Mouse (Mus musculus): ENCODE measurements around the gene Ptprq. TPM values are rescaled to one million over a fixed set of nuclear protein-coding genes. Genes with fewer than 3 reads are reported as not detected.

Ptprq gene
- total RNA-seq, 2 experiments from 2014 or later = 0.08 TPM; not detected in 1

- intact Hi-C loops (cut with DNase I) = no loop called here
- DNase-seq (ENCODE audit: low spot score in 2 of 2) = no peak
These were observed 223.4 kb downstream of the Ptprq start for GRCm38 (mm10) chr10:107496402-107496801.

- no peak for DNase-seq (ENCODE audit: low spot score in 2 of 2)
- intact Hi-C loops (cut with DNase I) = no loop called here
These were observed 225.3 kb downstream of the Ptprq start, which contains the start of gene Myf6 for GRCm38 (mm10) chr10:107494568-107494967. Gene Myf6, minus strand, starts transcription at chr10:107494737.

- DNase-seq (ENCODE audit: low spot score in 2 of 2) = no peak
- intact Hi-C loops (cut with DNase I) = no loop called here
These were observed 226.0 kb downstream of the Ptprq start for GRCm38 (mm10) chr10:107493580-107494474.

GRCm38 (mm10) chr10:107492867-107493579, 226.8 kb downstream of the Ptprq start:
- intact Hi-C loops (cut with DNase I) = no loop called here
- DNase-seq (ENCODE audit: low spot score in 2 of 2) = no peak

GRCm38 (mm10) chr10:107488654-107489315, 231.1 kb downstream of the Ptprq start:
- intact Hi-C loops (cut with DNase I) = no loop called here
- no peak for DNase-seq (ENCODE audit: low spot score in 2 of 2)

GRCm38 (mm10) chr10:107486770-107487169, 233.1 kb downstream of the Ptprq start:
- intact Hi-C loops (cut with DNase I) = no loop called here
- DNase-seq (ENCODE audit: low spot score in 2 of 2) = no peak

GRCm38 (mm10) chr10:107485870-107486269, 234.0 kb downstream of the Ptprq start, which contains the start of gene Myf5:
Gene Myf5, minus strand, starts transcription at chr10:107486134.
- no peak for DNase-seq (ENCODE audit: low spot score in 2 of 2)
- intact Hi-C loops (cut with DNase I) = no loop called here

- no peak for DNase-seq (ENCODE audit: low spot score in 2 of 2)
- intact Hi-C loops (cut with DNase I) = no loop called here
These were observed 235.8 kb downstream of the Ptprq start for GRCm38 (mm10) chr10:107484050-107484449.

- intact Hi-C loops (cut with DNase I) = no loop called here
- DNase-seq (ENCODE audit: low spot score in 2 of 2) = no peak
These were observed 246.4 kb downstream of the Ptprq start for GRCm38 (mm10) chr10:107473497-107473896.

- intact Hi-C loops (cut with DNase I) = no loop called here
- DNase-seq (ENCODE audit: low spot score in 2 of 2) = no peak
These were observed 248.1 kb downstream of the Ptprq start for GRCm38 (mm10) chr10:107471712-107472111.

GRCm38 (mm10) chr10:107467819-107468218, 252.0 kb downstream of the Ptprq start:
- intact Hi-C loops (cut with DNase I) = no loop called here
- no peak for DNase-seq (ENCODE audit: low spot score in 2 of 2)

Small RNA genes lying within 50 kb of the gene (microRNA-seq; reads per million reads assigned to microRNA genes)
- gene Gm44403 = 0 reads per million in 2 experiments

Other genes starting within 250 kb of the Ptprq start
- not detected for gene Myf5, start 233.9 kb downstream of the Ptprq start, total RNA-seq (2021)
- gene Myf6, start 225.3 kb downstream of the Ptprq start, total RNA-seq (2021) = not detected
- gene Otogl, start 192.1 kb upstream of the Ptprq start, total RNA-seq (2021) = under 1 TPM; 0.31 to 0.36 TPM

Data from left cerebral cortex, postnatal 14 days (tissue).